Mouse (Mus musculus) liver, embryonic 14.5 days (tissue): ENCODE data around the gene Srcin1. TPM values are rescaled to one million over a fixed set of nuclear protein-coding genes. Genes with fewer than 3 reads are reported as not detected.

Source experiments
- ATAC-seq: fragments of 200-750 bp; cut with Nextera tagmentation; 2 replicates; pipeline ENCODE4 v1.8.0; 2017; ENCODE audit warnings: moderate number of reproducible peaks, mild to moderate bottlenecking, moderate library complexity; ENCODE audit not compliant: insufficient read depth
- DNase-seq, 3 experiments: peaks; one replicate each; pipeline ENCODE4 v3.0.0-alpha.2; 2012 to 2013; ENCODE audit warnings: low read depth in 3 of 3, low spot score in 3 of 3
- H3K27ac ChIP-seq: fragments of 300-500 bp; sonication (generic); 2 replicates; pipeline ENCODE4 v1.5.1; 2014; ENCODE audit warnings: moderate library complexity, mild to moderate bottlenecking, control low read depth, inconsistent platforms
- H3K27me3 ChIP-seq: fragments of 300-500 bp; sonication (generic); 2 replicates; pipeline ENCODE4 v1.6.1; 2014; ENCODE audit warnings: mild to moderate bottlenecking, low read length, moderate library complexity; ENCODE audit not compliant: control insufficient read depth, insufficient read depth
- H3K36me3 ChIP-seq: fragments of 300-500 bp; sonication (generic); replicated peaks from 2 replicates; pipeline ENCODE4 v1.6.1; 2014; ENCODE audit warnings: low read depth; ENCODE audit not compliant: control insufficient read depth, insufficient read depth
- H3K4me1 ChIP-seq, 2 experiments: fragments of 200-500 bp in 1 of 2; fragments of 300-500 bp in 1 of 2; sonication (generic) in 1 of 2; replicated peaks; 2 replicates each; pipeline ENCODE4 v1.6.1; 2012 to 2014; ENCODE audit warnings: antibody characterized with exemption in 1 of 2, inconsistent platforms in 1 of 2, low read length in 1 of 2; ENCODE audit not compliant: control insufficient read depth in 2 of 2, insufficient read depth in 2 of 2
- H3K4me2 ChIP-seq: fragments of 300-500 bp; sonication (generic); 2 replicates; pipeline ENCODE4 v1.6.1; 2014; ENCODE audit warnings: low read depth, mild to moderate bottlenecking, control low read depth, moderate library complexity
- H3K4me3 ChIP-seq, 2 experiments: fragments of 200-500 bp in 1 of 2; fragments of 300-500 bp in 1 of 2; sonication (generic) in 1 of 2; 2 replicates each; pipeline ENCODE4 v1.5.1; 2012 to 2014; ENCODE audit warnings: low read depth in 2 of 2, low read length in 2 of 2, mild to moderate bottlenecking in 2 of 2, control low read depth in 1 of 2, inconsistent platforms in 1 of 2, moderate library complexity in 1 of 2; ENCODE audit not compliant: insufficient read depth in 1 of 2
- H3K9ac ChIP-seq: fragments of 300-500 bp; sonication (generic); replicated peaks from 2 replicates; pipeline ENCODE4 v1.6.1; 2014; ENCODE audit warnings: mild to moderate bottlenecking, control low read depth, moderate library complexity
- H3K9me3 ChIP-seq: fragments of 300-500 bp; sonication (generic); 2 replicates; pipeline ENCODE4 v1.6.1; 2016; ENCODE audit warnings: low read length, mixed read lengths; ENCODE audit not compliant: control insufficient read depth
- CTCF ChIP-seq: IDR thresholded peaks from 2 replicates; pipeline ENCODE4 v1.5.1; 2016; ENCODE audit warnings: antibody characterized with exemption, low read depth, control low read depth
- EP300 ChIP-seq: IDR thresholded peaks from 2 replicates; pipeline ENCODE4 v1.6.1; 2016; ENCODE audit warnings: antibody characterized with exemption, low read depth
- WGBS: fragments of 180-500 bp; shearing (Covaris S2); extraction: QIAGEN DNeasy Blood & Tissue Kit; methylation state at CpG from one replicate; pipeline ENCODE4 v1.1.7; 2014; ENCODE audit not compliant: insufficient replicate concordance; 5-methylcytosine and 5-hydroxymethylcytosine counted together
- polyA plus RNA-seq, 2 experiments: library from polyadenylated mRNA; depleted of rRNA in 1 of 2; stranded (reverse) in 1 of 2; unstranded in 1 of 2; fragments of >200 nt; fragmentation: Nextera tagmentation in 1 of 2; extraction: Ambion mirVana in 1 of 2; gene quantifications; 2 replicates each; pipeline versions ENCODE4 v1.2.1 to v1.2.3; 2012 to 2014

Srcin1 gene
- polyA plus RNA-seq, 2 experiments, result 0.04 TPM; not detected in 1

- WGBS, result 61% methylated on average over 24 of the region's 24 CpGs
- Histone ChIP-seq H3K27me3 (no peaks in the 10 kb centered on the region), H3K9me3 (no peaks in the 10 kb centered on the region), H3K27ac (no peak overlapping the region), H3K4me2 (no peak overlapping the region), H3K36me3 (no peaks in the 10 kb centered on the region), H3K9ac (no peak overlapping the region), H3K4me1 (peaks cover 2 to 12% of the 10 kb centered on the region in 2 experiments; a peak in 3 of 4 replicates), H3K4me3 (no peak overlapping the region)
- no peak for DNase-seq
- TF ChIP-seq EP300 (no peak), CTCF (no peak)
- ATAC-seq, result no peak
Measured at GRCm38 (mm10) chr11:97509715-97510485, 66.1 kb downstream of the Srcin1 start.

- Histone ChIP-seq H3K4me3 (no peak overlapping the region), H3K4me2 (no peak overlapping the region), H3K27ac (no peak overlapping the region), H3K27me3 (no peaks in the 10 kb centered on the region), H3K4me1 (peaks cover 2 to 12% of the 10 kb centered on the region in 2 experiments; a peak in 3 of 4 replicates), H3K9me3 (no peaks in the 10 kb centered on the region), H3K9ac (no peak overlapping the region), H3K36me3 (no peaks in the 10 kb centered on the region)
- TF ChIP-seq EP300, result no peak
- TF ChIP-seq CTCF, result no peak
- DNase-seq, result no peak
- ATAC-seq, result no peak
- 31% methylated on average over 5 of the region's 5 CpGs for WGBS
Measured at GRCm38 (mm10) chr11:97509058-97509457, 66.9 kb downstream of the Srcin1 start.

GRCm38 (mm10) chr11:97508198-97508597, 67.8 kb downstream of the Srcin1 start:
- TF ChIP-seq EP300 (no peak), CTCF (no peak)
- Histone ChIP-seq H3K27ac (no peak overlapping the region), H3K4me3 (no peak overlapping the region), H3K27me3 (no peaks in the 10 kb centered on the region), H3K9me3 (no peaks in the 10 kb centered on the region), H3K4me1 (peaks cover 2 to 12% of the 10 kb centered on the region in 2 experiments; a peak in 3 of 4 replicates), H3K9ac (no peak overlapping the region), H3K4me2 (no peak overlapping the region), H3K36me3 (no peaks in the 10 kb centered on the region)
- ATAC-seq, result no peak
- 39% methylated on average over 3 of the region's 3 CpGs for WGBS
- DNase-seq, result no peak

GRCm38 (mm10) chr11:97506331-97506730, 69.7 kb downstream of the Srcin1 start:
- no peak for DNase-seq
- 45% methylated on average over 8 of the region's 8 CpGs for WGBS

GRCm38 (mm10) chr11:97505784-97506183, 70.2 kb downstream of the Srcin1 start:
- Histone ChIP-seq H3K9ac (no peak overlapping the region), H3K9me3 (no peaks in the 10 kb centered on the region), H3K4me3 (no peak overlapping the region), H3K27ac (no peak overlapping the region), H3K27me3 (no peaks in the 10 kb centered on the region), H3K4me1 (no peaks in the 10 kb centered on the region), H3K4me2 (no peak overlapping the region), H3K36me3 (peaks cover 3% of the 10 kb centered on the region; the same call in 1 of the 2 replicates)
- DNase-seq (no peak), ATAC-seq (no peak)
- WGBS, result 57% methylated on average over 4 of the region's 4 CpGs
- TF ChIP-seq EP300 (no peak), CTCF (no peak)

More at GRCm38 (mm10) chr11:97506331-97506730, 69.7 kb downstream of the Srcin1 start:
- H3K9ac ChIP-seq, result no peak overlapping the region
- H3K4me2 ChIP-seq, result no peak overlapping the region
- H3K27ac ChIP-seq, result no peak overlapping the region
- H3K9me3 ChIP-seq, result no peaks in the 10 kb centered on the region
- H3K27me3 ChIP-seq, result no peaks in the 10 kb centered on the region
- TF ChIP-seq EP300 (no peak), CTCF (no peak)
- H3K36me3 ChIP-seq, result no peaks in the 10 kb centered on the region; the same call in 1 of the 2 replicates
- H3K4me3 ChIP-seq, result no peak overlapping the region
- ATAC-seq, result no peak
- no peaks in the 10 kb centered on the region for H3K4me1 ChIP-seq
